ENCODE assay signal across 8 mouse cellular contexts in genomic region chr17:35029691-35030532, GRCm38 (mm10). TPM values are rescaled to one million over a fixed set of nuclear protein-coding genes. Genes with fewer than 3 reads are reported as not detected.
DNase-seq lines count a peak whose midpoint lies in the region; ATAC-seq lines count a peak whose summit lies in the region.

No protein-coding gene starts in this region.

- 27% methylated on average over 19 of the region's 19 CpGs for WGBS in embryonic facial prominence, embryonic 11.5 days
- WGBS in limb, embryonic 11.5 days = 35% methylated on average over 19 of the region's 19 CpGs
- 34% methylated on average over 19 of the region's 19 CpGs for WGBS in midbrain, embryonic 16.5 days

- no peak for ATAC-seq in embryonic facial prominence, embryonic 11.5 days (replicated peaks; ENCODE audit: insufficient number of reproducible peaks, low FRiP score, low TSS enrichment, low read depth)
- no peak for ATAC-seq in limb, embryonic 11.5 days (ENCODE audit: insufficient number of reproducible peaks, low FRiP score, low TSS enrichment, low read depth)
- ATAC-seq in midbrain, embryonic 16.5 days = no peak

- H3K27ac ChIP-seq in embryonic facial prominence, embryonic 11.5 days (replicated peaks; ENCODE audit: low read depth, low read length) = no peak overlapping the region
- H3K27ac ChIP-seq in limb, embryonic 11.5 days (replicated peaks; ENCODE audit: low read depth, low read length) = no peak overlapping the region
- no peak overlapping the region for H3K27ac ChIP-seq in midbrain, embryonic 16.5 days (ENCODE audit: low read length)

- no peak overlapping the region for H3K4me2 ChIP-seq in embryonic facial prominence, embryonic 11.5 days (ENCODE audit: low read depth, low read length)
- H3K4me2 ChIP-seq in limb, embryonic 11.5 days (ENCODE audit: low read depth, severe bottlenecking) = 0 out of 2 replicates have a peak overlapping the region, but pooled peaks have one; percentile 0
- peak overlapping the region; percentile 56 for H3K4me2 ChIP-seq in midbrain, embryonic 16.5 days (ENCODE audit: low read length)

- no peaks in the 10 kb centered on the region for H3K9me3 ChIP-seq in embryonic facial prominence, embryonic 11.5 days (replicated peaks; ENCODE audit: control insufficient read depth, low read length)
- no peaks in the 10 kb centered on the region for H3K9me3 ChIP-seq in limb, embryonic 11.5 days (ENCODE audit: control insufficient read depth, low read length)
- H3K9me3 ChIP-seq in midbrain, embryonic 16.5 days (replicated peaks; ENCODE audit: control insufficient read depth, low read length, poor library complexity, severe bottlenecking) = no peaks in the 10 kb centered on the region

- no peaks in the 10 kb centered on the region for H3K36me3 ChIP-seq in embryonic facial prominence, embryonic 11.5 days (replicated peaks; ENCODE audit: control insufficient read depth, insufficient read depth, low read depth, low read length)
- no peaks in the 10 kb centered on the region for H3K36me3 ChIP-seq in limb, embryonic 11.5 days (ENCODE audit: control insufficient read depth, insufficient read depth, low read length)
- H3K36me3 ChIP-seq in midbrain, embryonic 16.5 days (ENCODE audit: control insufficient read depth, insufficient read depth, low read length) = no peaks in the 10 kb centered on the region

- peaks cover 3% of the 10 kb centered on the region for H3K4me1 ChIP-seq in embryonic facial prominence, embryonic 11.5 days (ENCODE audit: control insufficient read depth, insufficient read depth, low read length)
- H3K4me1 ChIP-seq in limb, embryonic 11.5 days (ENCODE audit: control insufficient read depth, insufficient read depth, low read length) = peaks cover 8% of the 10 kb centered on the region
- H3K4me1 ChIP-seq in midbrain, embryonic 16.5 days (ENCODE audit: control insufficient read depth, insufficient read depth, low read length) = no peaks in the 10 kb centered on the region; the same call in 1 of the 2 replicates

- no peak overlapping the region for H3K4me3 ChIP-seq in embryonic facial prominence, embryonic 11.5 days (ENCODE audit: low read depth, low read length)
- H3K4me3 ChIP-seq in limb, embryonic 11.5 days (ENCODE audit: low read depth, low read length) = no peak overlapping the region
- H3K4me3 ChIP-seq in midbrain, embryonic 16.5 days (ENCODE audit: low read depth, low read length) = 0 out of 2 replicates have a peak overlapping the region, but pooled peaks have one; percentile 10

- no peaks in the 10 kb centered on the region for H3K27me3 ChIP-seq in embryonic facial prominence, embryonic 11.5 days (ENCODE audit: control insufficient read depth, insufficient read depth, low read length)
- no peaks in the 10 kb centered on the region for H3K27me3 ChIP-seq in limb, embryonic 11.5 days (ENCODE audit: control insufficient read depth, insufficient read depth, low read length)
- no peaks in the 10 kb centered on the region for H3K27me3 ChIP-seq in midbrain, embryonic 16.5 days (ENCODE audit: control insufficient read depth, insufficient read depth, low read depth, low read length)

- peak overlapping the region; percentile 13; the same call in 1 of the 2 replicates for H3K9ac ChIP-seq in embryonic facial prominence, embryonic 11.5 days (replicated peaks; ENCODE audit: low read length)
- H3K9ac ChIP-seq in limb, embryonic 11.5 days (ENCODE audit: low read length) = no peak overlapping the region
- H3K9ac ChIP-seq in midbrain, embryonic 16.5 days (ENCODE audit: low read depth, low read length) = peak overlapping the region; percentile 43; the same call in 1 of the 2 replicates

- DNase-seq in kidney, postnatal 25 days = peak; percentile 29 to 39
- no peak for DNase-seq in kidney, postnatal 14 days
- peak; percentile 56 for DNase-seq in embryonic facial prominence, embryonic 11.5 days (ENCODE audit: low spot score)
- DNase-seq in limb, embryonic 11.5 days (ENCODE audit: low spot score) = no peak
- DNase-seq in adipocyte (ENCODE audit: low spot score) = no peak
- DNase-seq in urinary bladder, postnatal 36 days (ENCODE audit: low spot score in 2 of 2) = no peak
- no peak for DNase-seq in testis, postnatal 10 days (ENCODE audit: low spot score)

RNA-seq across cellular contexts. Expression of gene Sapcd1, which starts 2.1 kb away (rescaled TPM):
- polyA plus RNA-seq in embryonic facial prominence, embryonic 11.5 days (2014; fragmentation: Nextera tagmentation; extraction: Ambion mirVana) = 3.5 and 7.5 TPM in 2 replicates
- polyA plus RNA-seq in limb, embryonic 11.5 days (2014; fragmentation: Nextera tagmentation; extraction: Ambion mirVana) = 1.4 TPM in 2 replicates
- 0.71 and 1.1 TPM in 2 replicates for polyA plus RNA-seq in midbrain, embryonic 16.5 days (2015; fragmentation: Nextera tagmentation; extraction: Ambion mirVana)

RNA-seq across cellular contexts. Expression of gene Vwa7, which starts 13.5 kb away (rescaled TPM):
- 0.10 and 0.17 TPM in 2 replicates for polyA plus RNA-seq in embryonic facial prominence, embryonic 11.5 days (2014; fragmentation: Nextera tagmentation; extraction: Ambion mirVana)
- 0.07 and 0.16 TPM in 2 replicates for polyA plus RNA-seq in limb, embryonic 11.5 days (2014; fragmentation: Nextera tagmentation; extraction: Ambion mirVana)
- 0.16 and 0.26 TPM in 2 replicates for polyA plus RNA-seq in midbrain, embryonic 16.5 days (2015; fragmentation: Nextera tagmentation; extraction: Ambion mirVana)

RNA-seq across cellular contexts. Expression of gene Msh5, which starts 16.6 kb away (rescaled TPM):
- 3.0 and 3.2 TPM in 2 replicates for polyA plus RNA-seq in embryonic facial prominence, embryonic 11.5 days (2014; fragmentation: Nextera tagmentation; extraction: Ambion mirVana)
- polyA plus RNA-seq in limb, embryonic 11.5 days (2014; fragmentation: Nextera tagmentation; extraction: Ambion mirVana) = 3.5 and 3.7 TPM in 2 replicates
- 1.9 and 2.4 TPM in 2 replicates for polyA plus RNA-seq in midbrain, embryonic 16.5 days (2015; fragmentation: Nextera tagmentation; extraction: Ambion mirVana)

RNA-seq across cellular contexts. Expression of gene Clic1, which starts 19.9 kb away (rescaled TPM):
- polyA plus RNA-seq in embryonic facial prominence, embryonic 11.5 days (2014; fragmentation: Nextera tagmentation; extraction: Ambion mirVana) = 73.9 and 84.2 TPM in 2 replicates
- 52.1 and 76.7 TPM in 2 replicates for polyA plus RNA-seq in limb, embryonic 11.5 days (2014; fragmentation: Nextera tagmentation; extraction: Ambion mirVana)
- polyA plus RNA-seq in midbrain, embryonic 16.5 days (2015; fragmentation: Nextera tagmentation; extraction: Ambion mirVana) = 51.2 and 54.7 TPM in 2 replicates

RNA-seq across cellular contexts. Expression of gene Ddah2, which starts 28.9 kb away (rescaled TPM):
- 543 and 586 TPM in 2 replicates for polyA plus RNA-seq in embryonic facial prominence, embryonic 11.5 days (2014; fragmentation: Nextera tagmentation; extraction: Ambion mirVana)
- polyA plus RNA-seq in limb, embryonic 11.5 days (2014; fragmentation: Nextera tagmentation; extraction: Ambion mirVana) = 553 and 582 TPM in 2 replicates
- polyA plus RNA-seq in midbrain, embryonic 16.5 days (2015; fragmentation: Nextera tagmentation; extraction: Ambion mirVana) = 312 and 341 TPM in 2 replicates

Comparison
In these comparisons a context has a peak if more than half of its experiments do, and no peak if none do; other contexts are left out.
1. DNase-seq: peak in kidney, postnatal 25 days (2 of 2) and embryonic facial prominence, embryonic 11.5 days (single experiment); none in kidney, postnatal 14 days (single experiment), limb, embryonic 11.5 days (single experiment), adipocyte (single experiment), urinary bladder, postnatal 36 days (0 of 2) and testis, postnatal 10 days (single experiment).